Mouse (Mus musculus) ES-Bruce4 (cell line): ENCODE data around the gene Ksr2.

ENCODE experiments used
- CTCF ChIP-seq: IDR thresholded peaks from one replicate; pipeline ENCODE4 v1.8.1; 2011; ENCODE audit warnings: low read depth, low read length
- POLR2A ChIP-seq: IDR thresholded peaks from one replicate; pipeline ENCODE4 v1.8.1; 2011; ENCODE audit warnings: low read length; ENCODE audit not compliant: insufficient read depth

DNA sequence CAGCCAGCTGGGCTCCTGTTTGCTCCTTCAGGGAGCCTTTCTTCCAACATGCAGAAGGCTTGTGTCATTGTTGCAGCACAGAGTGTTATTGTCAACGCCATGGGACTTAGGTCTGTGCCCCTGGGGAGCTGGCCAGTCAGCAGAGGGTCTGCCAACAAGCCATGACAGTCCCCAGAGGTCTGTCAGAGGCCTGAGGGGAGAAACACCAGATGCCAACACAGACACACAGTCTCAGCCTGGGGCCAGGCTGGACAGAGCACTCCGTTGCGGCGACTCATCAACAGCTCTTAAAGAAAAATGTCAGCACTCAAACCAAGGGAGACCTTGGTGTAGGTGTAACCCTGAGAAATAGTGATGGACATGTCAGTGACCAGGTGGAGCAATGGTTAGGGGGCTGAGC, 255.5 kb downstream of the Ksr2 start:
- no peak for TF ChIP-seq POLR2A
- TF ChIP-seq CTCF: no peak
